Mouse (Mus musculus): Measurements from ENCODE around the gene Defb23.

GRCm38 (mm10) chr2:152459241-152459640 lies 5.2 kb downstream of the Defb23 start:
- TF ChIP-seq CTCF (IDR thresholded peaks at IDR 0.05) (no peak), EP300 (IDR thresholded peaks at IDR 0.05; ENCODE audit: insufficient read depth, low read depth, low read length) (no peak), POLR2A (IDR thresholded peaks at IDR 0.05; ENCODE audit: insufficient read depth, low read depth, low read length) (no peak)
